Mouse (Mus musculus) gastrocnemius, adult 18-20 months (tissue): ENCODE results near the gene Lrrc23. TPM values are rescaled to one million over a fixed set of nuclear protein-coding genes. Genes with fewer than 3 reads are reported as not detected.

Source experiments
- DNase-seq: peaks from one replicate; pipeline ENCODE4 v3.0.0; 2021; ENCODE audit warnings: low spot score
- total RNA-seq, 2 experiments: library from RNA; stranded (reverse); gene quantifications; 2 replicates each; pipeline ENCODE4 v1.2.3; 2021

Gene Lrrc23
- total RNA-seq, 2 experiments from 2014 or later, result 0.31 TPM; not detected in 1

GRCm38 (mm10) chr6:124742839-124743514 is 36.5 kb downstream of the Lrrc23 start:
- no peak for DNase-seq

- DNase-seq, result no peak
These were observed 37.7 kb downstream of the Lrrc23 start for GRCm38 (mm10) chr6:124741842-124742241.

- DNase-seq, result peak; percentile 84
These were observed 38.4 kb downstream of the Lrrc23 start, which contains the start of gene Grcc10 for GRCm38 (mm10) chr6:124740888-124741761. TSS of gene Grcc10 (minus strand) at chr6:124741374.

DNA sequence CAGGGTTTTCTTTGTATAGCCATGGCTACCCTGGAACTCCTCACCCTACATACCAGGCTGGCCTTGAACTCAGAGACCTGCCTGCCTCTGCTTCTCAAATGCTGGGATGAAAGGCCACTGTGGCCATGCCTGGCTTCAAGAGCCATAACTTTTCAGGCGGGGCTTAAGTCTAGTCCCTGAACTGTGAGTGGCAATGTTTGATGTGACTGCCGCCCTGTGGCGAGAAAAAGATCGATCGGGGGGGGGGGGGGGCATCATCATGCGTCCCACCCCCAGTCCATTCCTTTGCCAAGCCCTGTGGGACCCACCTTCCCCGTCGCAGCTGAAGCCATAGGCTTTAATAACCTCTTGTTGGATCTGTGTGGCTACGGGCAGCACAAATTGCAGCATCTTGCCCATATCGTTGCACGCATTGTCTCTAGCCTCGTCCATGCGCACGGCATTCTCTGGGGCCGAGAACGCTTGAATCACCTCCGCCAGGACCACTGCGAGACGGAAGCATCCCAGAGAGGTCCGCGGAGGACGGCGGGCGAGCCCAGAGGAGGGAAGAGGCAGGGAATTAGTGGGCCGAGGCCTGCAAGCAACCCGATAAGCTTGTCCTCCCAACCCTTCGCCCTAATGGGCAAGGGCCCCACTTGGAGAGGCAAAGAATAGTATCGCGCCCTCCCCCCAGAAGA is 39.2 kb downstream of the Lrrc23 start:
- DNase-seq, result peak; percentile 50

DNA sequence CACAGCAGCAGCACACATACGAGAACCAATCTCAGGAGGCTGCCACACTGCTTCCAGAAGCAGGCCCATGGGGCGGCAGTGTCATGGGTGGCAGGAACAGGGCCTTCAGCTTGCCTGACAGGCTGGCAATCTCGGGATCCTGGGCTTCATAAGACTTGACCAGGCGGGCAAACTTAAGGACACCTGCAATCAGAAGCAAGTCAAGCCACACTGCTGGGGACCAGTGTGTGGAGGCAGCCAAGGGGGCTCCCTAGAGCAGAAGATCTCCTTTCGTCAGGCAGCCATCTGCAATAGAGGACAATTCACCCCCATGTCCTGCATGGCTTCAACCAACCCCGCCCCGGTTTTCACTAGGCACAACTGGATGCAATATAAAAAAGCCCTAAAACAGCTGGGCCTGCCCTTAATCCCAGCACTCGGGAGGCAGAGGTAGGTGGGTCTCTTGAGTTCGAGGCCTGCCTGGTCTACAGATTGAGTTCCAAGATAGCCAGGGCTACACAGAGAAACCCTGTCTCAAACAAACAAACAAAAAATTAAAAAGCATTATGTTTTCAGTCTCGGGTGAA is 40.2 kb downstream of the Lrrc23 start:
- DNase-seq, result no peak

DNA sequence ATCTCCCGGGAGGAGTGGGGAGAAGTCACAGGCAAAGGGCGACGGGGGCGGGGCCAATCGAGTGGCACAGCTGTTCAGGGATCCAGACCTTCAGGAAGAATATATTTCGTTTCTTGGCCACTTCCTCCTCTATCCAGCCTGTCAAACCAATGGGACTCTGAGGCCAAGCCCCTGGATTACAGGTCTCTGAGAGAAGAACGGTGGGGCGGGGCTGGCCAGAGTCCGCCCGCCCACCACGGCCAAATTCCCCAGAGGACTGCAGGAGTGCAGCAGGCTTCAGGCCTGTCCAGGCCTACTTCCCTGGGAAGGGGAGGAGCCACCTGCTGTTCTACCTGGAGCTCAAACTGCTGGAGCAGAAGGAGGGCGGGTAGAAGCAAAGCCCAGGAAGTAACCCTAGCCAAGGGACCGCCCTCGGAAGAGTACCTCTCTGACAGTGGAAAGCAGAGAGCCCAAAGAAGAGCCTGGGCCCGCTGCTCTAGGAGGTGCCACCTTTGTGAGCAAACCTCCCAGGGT is 41.0 kb downstream of the Lrrc23 start, which contains the start of gene Ptpn6:
Gene Ptpn6, minus strand, starts transcription at position 204 of the 513 bp plus-strand sequence.
- DNase-seq, result no peak

DNA sequence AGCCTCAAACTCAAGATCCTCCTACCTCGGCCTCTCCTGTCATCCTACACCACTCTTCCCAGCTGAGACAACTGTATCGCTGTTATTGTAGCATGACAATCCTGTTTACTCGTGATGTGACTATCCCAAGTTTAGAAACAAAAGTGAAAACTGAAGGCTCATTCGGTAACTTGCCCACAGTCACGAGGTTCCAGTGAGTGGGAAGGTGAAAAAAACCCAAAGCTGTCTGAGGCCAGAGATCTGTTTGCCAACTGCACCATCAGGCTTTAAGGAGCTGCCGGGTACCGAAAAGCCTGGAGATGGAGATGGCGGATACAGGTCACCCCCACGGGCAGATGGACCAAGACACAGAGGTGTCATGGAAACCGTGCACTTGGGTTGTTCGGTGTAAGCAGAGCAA is 42.5 kb downstream of the Lrrc23 start:
- DNase-seq, result no peak

GRCm38 (mm10) chr6:124734417-124734816 is 45.1 kb downstream of the Lrrc23 start:
- no peak for DNase-seq

DNA sequence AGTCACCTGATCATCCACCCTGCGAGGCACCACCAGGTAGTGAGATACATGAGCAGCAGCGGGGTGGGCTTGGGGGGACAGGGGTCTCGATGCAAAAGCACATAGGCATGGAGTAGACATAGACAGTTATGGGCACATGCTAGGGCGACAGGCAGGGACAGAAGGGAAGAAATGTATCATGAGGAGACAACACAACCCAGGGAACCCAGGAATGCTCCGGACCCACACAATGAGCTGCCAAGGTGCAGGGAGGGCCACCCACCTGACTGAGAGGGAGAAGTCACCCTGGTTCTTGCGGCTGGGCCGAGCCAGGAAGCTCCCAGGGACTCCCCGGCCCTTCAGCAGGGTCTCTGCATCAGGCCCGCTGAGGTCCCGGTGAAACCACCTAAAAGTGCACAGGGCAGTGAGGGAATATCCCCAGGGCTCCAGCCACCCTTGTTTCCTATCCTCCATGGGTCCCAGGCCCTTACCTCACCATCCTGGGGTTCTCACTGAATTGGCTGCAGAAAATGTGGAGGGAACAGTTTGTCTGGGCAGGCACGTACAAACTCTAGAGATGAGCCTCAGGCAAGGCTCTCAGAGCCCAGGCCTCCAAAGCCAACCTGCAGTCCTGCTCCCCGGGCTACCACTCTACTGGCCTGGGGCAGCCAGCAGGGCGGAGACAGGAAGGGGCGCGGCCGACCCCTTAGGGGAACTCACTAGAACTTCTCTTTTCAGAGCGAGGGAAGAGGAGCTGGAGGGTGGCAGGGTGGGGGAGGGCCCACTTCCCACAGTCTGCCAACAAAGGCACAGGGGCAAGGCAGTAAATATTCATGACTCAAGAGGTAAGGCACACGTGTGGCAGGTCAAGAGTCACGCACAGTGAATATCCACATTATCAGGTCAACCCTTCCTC is 46.8 kb downstream of the Lrrc23 start:
- no peak for DNase-seq

DNA sequence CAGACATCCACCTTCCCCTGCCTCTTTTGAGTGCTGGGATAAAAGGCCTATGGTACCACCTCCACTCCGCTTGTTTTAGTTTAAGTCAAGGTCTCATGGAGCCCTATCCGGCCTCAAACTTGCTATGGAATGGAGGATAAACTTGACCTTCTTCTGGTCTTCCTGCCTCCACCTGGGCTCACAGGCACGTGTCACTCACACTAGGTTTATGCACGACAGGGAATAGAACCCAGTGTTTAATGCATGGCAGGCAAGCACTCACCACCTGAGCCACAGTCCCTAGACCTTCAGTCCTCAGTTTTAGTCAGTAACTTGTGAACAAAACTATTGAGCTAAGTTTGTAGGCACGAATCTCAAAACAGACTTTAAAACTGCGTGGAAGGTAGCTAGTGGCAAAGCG is 48.5 kb downstream of the Lrrc23 start:
- no peak for DNase-seq

DNA sequence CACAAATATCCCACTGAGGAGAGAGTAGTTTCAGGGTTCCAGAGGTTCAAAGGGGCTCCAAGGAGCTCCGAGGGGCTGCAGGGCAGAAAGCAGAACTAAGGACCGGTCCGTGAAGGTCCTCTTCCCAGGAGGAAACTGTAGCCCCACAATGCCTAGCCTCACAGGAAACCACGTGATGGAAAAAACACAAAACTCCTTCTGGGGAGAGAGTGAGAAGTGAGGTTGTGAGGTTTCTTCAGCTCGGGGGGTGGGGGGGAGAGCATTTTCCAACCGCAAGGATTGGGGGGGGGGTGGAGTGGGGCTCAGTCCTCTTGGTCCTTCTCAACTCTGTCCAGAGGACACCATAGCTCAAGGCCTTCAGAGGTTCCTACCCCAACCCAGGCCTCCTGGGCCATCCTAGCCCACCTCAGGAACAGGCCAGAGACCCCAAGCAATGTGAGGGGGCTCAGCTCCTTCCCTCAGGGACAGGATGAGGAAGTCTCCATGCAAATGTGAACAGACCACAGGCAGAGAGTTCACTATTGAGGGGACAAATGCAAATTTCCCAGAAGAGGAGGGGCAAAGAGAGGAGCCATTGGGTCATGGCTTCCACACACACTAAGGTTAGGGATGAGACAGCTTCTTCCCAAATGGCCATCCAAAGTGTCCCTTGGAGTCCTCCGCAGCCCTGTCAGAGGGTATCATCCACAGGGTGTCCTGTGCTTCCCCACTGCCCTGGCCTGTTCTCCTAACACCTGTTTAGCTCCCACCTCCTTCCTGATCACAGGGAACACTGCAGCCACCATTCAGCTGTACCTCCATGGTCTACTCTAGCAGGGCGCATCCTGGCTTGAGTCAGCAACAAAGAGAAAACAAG is 49.4 kb downstream of the Lrrc23 start:
- DNase-seq, result no peak

DNA sequence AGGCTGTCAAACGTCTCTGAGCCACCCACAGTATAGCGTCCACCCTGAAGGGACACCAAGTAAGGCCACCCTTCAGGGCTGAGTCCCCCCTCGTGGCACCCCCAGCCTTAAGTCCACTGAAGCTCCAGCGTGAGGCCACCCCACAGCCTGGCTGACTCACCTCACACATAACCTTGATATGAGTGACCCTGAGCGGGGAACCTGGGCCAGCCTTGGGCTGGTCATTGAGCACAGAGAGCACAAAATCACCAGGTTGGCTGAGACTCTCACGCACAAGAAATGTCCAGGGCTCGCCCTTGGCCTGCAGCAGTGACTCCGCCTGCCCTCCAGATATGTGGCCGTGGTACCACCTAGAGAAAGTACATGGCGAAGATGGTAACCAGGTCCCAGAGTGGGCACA is 50.9 kb downstream of the Lrrc23 start:
- no peak for DNase-seq

- no peak for DNase-seq
These were observed 55.1 kb downstream of the Lrrc23 start for GRCm38 (mm10) chr6:124724472-124724871.

GRCm38 (mm10) chr6:124723541-124723940 is 56.0 kb downstream of the Lrrc23 start:
- no peak for DNase-seq

- DNase-seq, result no peak
These were observed 56.6 kb downstream of the Lrrc23 start for GRCm38 (mm10) chr6:124722876-124723473.

DNA sequence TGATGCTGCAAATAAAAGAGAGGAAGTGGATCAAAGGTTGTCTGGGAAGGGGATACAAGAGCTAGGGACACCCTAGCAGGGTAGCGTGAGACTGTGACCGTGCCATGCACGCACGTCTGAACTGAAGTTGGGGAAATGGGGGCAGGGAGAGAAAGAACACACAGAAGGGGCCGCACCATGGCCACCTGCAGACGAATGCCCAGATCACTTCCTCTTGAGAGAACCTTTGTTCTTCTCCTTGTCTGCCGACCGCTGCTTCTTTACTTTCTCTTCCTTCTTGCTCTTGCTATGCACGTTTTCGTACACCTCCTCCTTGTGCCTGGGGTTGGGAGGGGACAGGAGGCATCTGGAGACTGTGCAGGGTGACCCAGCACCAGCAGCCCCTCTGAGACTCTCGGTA is 58.6 kb downstream of the Lrrc23 start:
- DNase-seq, result no peak
